Mouse (Mus musculus) limb, embryonic 15.5 days (tissue): ENCODE measurements around the gene Pced1a. TPM values are rescaled to one million over a fixed set of nuclear protein-coding genes. Genes with fewer than 3 reads are reported as not detected.

Experiments
- ATAC-seq: fragments of 200-750 bp; cut with Nextera tagmentation; 2 replicates; pipeline ENCODE4 v1.8.0; 2017; ENCODE audit warnings: low read depth, moderate TSS enrichment; ENCODE audit not compliant: insufficient number of reproducible peaks, low FRiP score, low TSS enrichment
- H3K27ac ChIP-seq: fragments of 300-500 bp; sonication (generic); 2 replicates; pipeline ENCODE4 v1.5.1; 2015; ENCODE audit warnings: moderate library complexity, mild to moderate bottlenecking, inconsistent platforms
- H3K27me3 ChIP-seq: fragments of 300-500 bp; sonication (generic); 2 replicates; pipeline ENCODE4 v1.6.1; 2015; ENCODE audit warnings: inconsistent platforms
- H3K36me3 ChIP-seq: fragments of 300-500 bp; sonication (generic); 2 replicates; pipeline ENCODE4 v1.6.1; 2015; ENCODE audit warnings: inconsistent platforms
- H3K4me1 ChIP-seq: fragments of 300-500 bp; sonication (generic); 2 replicates; pipeline ENCODE4 v1.6.1; 2015; ENCODE audit warnings: inconsistent platforms
- H3K4me2 ChIP-seq: fragments of 300-500 bp; sonication (generic); 2 replicates; pipeline ENCODE4 v1.6.1; 2015; ENCODE audit warnings: mild to moderate bottlenecking, inconsistent platforms
- H3K4me3 ChIP-seq: fragments of 300-500 bp; sonication (generic); 2 replicates; pipeline ENCODE4 v1.5.1; 2015; ENCODE audit warnings: mild to moderate bottlenecking, inconsistent platforms
- H3K9ac ChIP-seq: fragments of 300-500 bp; sonication (generic); 2 replicates; pipeline ENCODE4 v1.6.1; 2015; ENCODE audit warnings: inconsistent platforms
- H3K9me3 ChIP-seq: fragments of 300-500 bp; sonication (generic); 2 replicates; pipeline ENCODE4 v1.6.1; 2016; ENCODE audit warnings: inconsistent platforms
- WGBS: fragments of 180-500 bp; shearing (Covaris S2); methylation state at CpG from one replicate; pipeline ENCODE4 v1.1.7; 2015; 5-methylcytosine and 5-hydroxymethylcytosine counted together
- polyA plus RNA-seq: library from polyadenylated mRNA; unstranded; fragments of >200 nt; fragmentation: Nextera tagmentation; extraction: Ambion mirVana; gene quantifications from 2 replicates; pipeline ENCODE4 v1.2.1, GENCODE M21; 2015

Pced1a gene
- polyA plus RNA-seq, 1 experiment from 2014 or later = 17.2 TPM

DNA sequence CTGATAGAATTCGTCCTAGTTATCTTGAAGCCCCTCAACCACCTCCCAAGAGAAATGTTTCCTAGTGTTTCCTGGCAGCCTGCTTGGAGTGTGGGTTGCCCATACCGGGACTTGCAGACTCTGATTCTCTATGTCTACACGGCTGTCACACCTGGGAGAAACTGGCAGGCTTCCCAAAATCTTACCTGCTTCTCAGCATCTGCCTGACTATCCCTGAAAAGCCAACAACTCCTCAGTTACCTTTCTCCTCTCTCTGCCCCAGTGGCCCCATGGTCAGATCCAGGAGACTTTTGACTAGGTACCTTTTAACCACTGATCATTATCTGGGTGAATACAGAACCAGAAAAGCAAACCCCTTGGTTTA lies 27.2 kb upstream of the Pced1a start:
- Histone ChIP-seq H3K27ac (no peak overlapping the region), H3K4me2 (peak overlapping the region; percentile 84), H3K9me3 (no peaks in the 10 kb centered on the region), H3K27me3 (no peaks in the 10 kb centered on the region; the same call in 1 of the 2 replicates), H3K36me3 (no peaks in the 10 kb centered on the region), H3K9ac (no peak overlapping the region), H3K4me3 (peak overlapping the region; percentile 93; the same call in 1 of the 2 replicates), H3K4me1 (peaks cover 24% of the 10 kb centered on the region)
- WGBS = 58% methylated on average over 3 of the region's 3 CpGs
- ATAC-seq = no peak

DNA sequence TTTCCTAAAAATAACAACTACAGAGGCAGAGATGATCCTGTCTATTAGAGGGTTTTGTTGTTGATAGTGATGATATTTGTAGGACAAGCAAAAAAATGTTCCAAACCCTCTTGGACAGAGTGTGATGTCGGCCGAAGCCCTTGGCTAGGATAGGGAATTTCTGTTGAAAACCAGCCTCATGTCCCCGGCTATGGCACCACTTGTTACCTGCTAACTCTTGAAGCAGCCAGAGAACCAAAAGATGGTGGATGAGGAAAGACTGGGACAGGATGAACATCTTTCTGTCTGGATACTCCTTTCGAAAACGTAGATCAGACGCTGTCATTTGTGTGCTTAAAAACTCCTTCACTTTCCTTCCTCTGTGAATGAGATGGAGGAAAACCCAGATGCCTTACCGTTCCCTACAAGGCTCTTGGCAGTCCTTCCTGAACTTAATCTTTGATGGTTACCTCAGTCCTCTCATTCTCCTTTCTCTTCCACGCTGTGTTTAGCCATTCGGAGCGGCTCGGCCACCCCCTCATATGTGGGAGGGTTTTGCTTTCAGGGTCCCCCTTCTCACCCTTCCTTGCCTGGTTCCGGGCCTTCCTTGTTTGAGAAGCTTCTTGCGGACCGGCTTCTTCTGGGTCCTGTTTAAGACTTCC lies 26.7 kb upstream of the Pced1a start:
- Histone ChIP-seq H3K27me3 (no peaks in the 10 kb centered on the region; the same call in 1 of the 2 replicates), H3K4me1 (peaks cover 24% of the 10 kb centered on the region), H3K36me3 (no peaks in the 10 kb centered on the region), H3K4me2 (peak overlapping the region; percentile 84), H3K9me3 (no peaks in the 10 kb centered on the region), H3K9ac (no peak overlapping the region), H3K27ac (no peak overlapping the region), H3K4me3 (peak overlapping the region; percentile 93)
- 63% methylated on average over 14 of the region's 14 CpGs for WGBS
- ATAC-seq = no peak

DNA sequence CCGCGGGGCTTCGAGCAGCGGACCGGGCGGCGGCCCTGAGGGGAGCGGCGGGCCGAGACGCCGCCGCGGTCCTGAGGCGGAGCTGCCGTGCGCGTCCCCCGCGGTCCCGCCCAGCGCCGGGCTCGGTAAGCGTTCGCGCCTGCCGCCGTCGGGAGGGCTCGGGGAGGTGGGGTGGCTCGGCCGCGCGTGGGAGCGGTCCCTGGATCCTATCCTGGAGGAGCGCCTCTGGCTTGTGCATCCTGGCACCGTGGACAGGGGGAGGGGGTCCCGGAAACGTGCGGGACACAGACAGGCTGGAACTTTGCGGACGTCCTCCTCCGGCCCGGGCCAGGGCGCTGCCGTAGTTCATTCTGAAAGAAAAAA lies 25.9 kb upstream of the Pced1a start:
- Histone ChIP-seq H3K36me3 (0 out of 2 replicates have a peak, but pooled peaks cover 3% of the 10 kb centered on the region), H3K9ac (peak overlapping the region; percentile 85), H3K9me3 (no peaks in the 10 kb centered on the region), H3K4me1 (peaks cover 24% of the 10 kb centered on the region), H3K27ac (peak overlapping the region; percentile 91), H3K4me3 (peak overlapping the region; percentile 93), H3K4me2 (peak overlapping the region; percentile 84), H3K27me3 (no peaks in the 10 kb centered on the region; the same call in 1 of the 2 replicates)
- under 1% methylated on average over 40 of the region's 47 CpGs for WGBS
- ATAC-seq = peak; percentile 78

DNA sequence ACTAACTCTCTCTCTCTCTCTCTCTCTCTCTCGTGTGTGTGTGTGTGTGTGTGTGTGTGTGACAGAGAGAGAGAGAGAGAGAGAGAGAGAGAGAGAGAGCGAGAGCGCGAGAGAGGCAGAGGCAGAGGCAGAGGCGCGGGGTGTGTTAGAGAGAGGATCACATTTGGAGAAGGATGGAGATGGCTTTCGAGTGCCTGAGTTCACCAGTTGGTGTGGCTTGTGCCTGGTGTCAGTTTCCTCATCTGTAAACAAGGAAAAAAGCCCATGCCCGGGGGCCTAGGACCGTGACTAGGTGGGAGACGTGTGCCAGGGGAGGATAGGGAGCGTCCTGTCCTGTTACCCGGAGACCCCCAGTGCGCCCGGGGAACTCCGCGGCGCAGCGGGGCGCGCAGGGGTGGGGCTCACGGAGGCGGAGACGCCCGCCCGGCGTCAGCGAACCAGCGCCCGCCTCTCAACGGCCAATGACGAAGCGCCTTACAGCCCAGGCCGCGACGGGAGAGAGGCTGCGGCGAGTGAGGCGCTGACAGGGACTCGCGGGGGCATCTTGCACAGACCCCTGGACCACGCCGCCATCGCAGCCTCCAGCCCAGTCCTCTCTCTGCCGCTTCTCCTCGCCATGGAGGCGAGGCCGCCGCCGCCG lies 25.4 kb upstream of the Pced1a start, which contains the start of gene Ptpra:
Gene Ptpra, plus strand, starts transcription at position 485 of the 640 bp plus-strand sequence.
- Histone ChIP-seq H3K9me3 (no peaks in the 10 kb centered on the region), H3K4me1 (peaks cover 24% of the 10 kb centered on the region), H3K27ac (peak within 1 kb of the TSS; percentile 91), H3K4me3 (peak within 1 kb of the TSS; percentile 93), H3K4me2 (peak within 1 kb of the TSS; percentile 84), H3K27me3 (no peaks in the 10 kb centered on the region; the same call in 1 of the 2 replicates), H3K9ac (peak within 1 kb of the TSS; percentile 85), H3K36me3 (peaks cover 3% of the 10 kb centered on the region; the same call in 1 of the 2 replicates)
- WGBS = under 1% methylated on average over 43 of the region's 50 CpGs
- peak; percentile 96 for ATAC-seq

DNA sequence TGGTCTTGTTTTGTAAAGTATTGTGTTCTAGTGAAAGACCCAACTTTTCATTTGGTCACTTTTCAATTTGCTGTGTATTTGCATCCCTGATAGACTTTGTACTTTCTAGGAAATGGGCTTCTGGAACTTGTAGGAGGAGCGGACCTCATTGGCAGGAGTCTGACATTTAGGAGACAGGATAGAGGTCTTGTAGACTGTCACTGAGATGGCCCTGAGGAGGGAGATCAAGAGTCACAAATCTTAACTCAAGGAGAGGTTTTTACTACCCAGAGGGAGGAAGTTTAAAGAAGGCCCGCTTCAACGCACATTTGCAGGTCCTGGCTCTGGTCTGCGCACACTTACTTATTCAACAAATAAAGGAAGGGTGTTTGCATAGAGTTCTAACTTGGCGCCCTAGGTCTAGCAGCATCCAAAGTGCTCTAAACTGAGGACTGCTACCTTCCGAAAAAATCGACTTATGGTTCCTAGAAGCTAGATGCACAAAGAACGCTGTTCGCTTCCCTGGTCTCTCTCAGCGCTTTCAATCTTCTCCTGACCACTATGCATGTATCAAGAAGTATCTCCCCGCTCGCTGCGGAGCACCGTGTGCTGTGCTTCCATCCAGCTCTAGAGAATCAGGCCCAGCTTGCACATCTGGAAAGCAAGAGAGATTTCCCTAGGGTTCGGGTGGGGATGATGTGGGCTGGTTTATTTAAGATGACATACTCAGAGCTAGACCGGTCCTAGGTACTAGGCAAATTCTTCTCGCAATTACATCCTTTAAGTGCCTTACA lies 24.7 kb upstream of the Pced1a start:
- Histone ChIP-seq H3K36me3 (peaks cover 8% of the 10 kb centered on the region), H3K4me2 (peak overlapping the region; percentile 84), H3K9ac (peak overlapping the region; percentile 85), H3K27me3 (no peaks in the 10 kb centered on the region; the same call in 1 of the 2 replicates), H3K27ac (peak overlapping the region; percentile 91; the same call in 1 of the 2 replicates), H3K4me3 (peak overlapping the region; percentile 93), H3K4me1 (peaks cover 24% of the 10 kb centered on the region), H3K9me3 (no peaks in the 10 kb centered on the region)
- 6% methylated on average over 17 of the region's 17 CpGs for WGBS
- 0 out of 2 replicates have a peak, but pooled peaks have one; percentile 8 for ATAC-seq

DNA sequence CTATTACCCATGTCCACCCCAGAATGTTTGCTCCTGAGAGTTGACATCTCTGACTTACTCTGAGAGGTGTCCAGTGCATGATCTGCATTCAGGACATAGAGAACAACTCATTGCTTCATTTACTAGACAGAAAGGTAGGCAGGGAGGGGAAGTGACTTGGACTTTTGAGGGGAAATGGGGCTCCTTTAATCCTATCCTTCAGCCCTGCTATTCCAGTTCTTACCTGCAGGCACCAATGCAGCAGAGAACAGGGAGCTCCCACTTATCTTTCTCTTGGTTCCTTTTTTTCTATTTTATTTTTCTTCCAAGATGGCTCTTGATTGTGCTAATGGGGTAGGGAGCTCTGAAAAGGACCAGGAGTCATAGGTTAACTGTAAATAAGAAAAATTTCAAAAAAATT lies 23.9 kb upstream of the Pced1a start:
- Histone ChIP-seq H3K4me3 (no peak overlapping the region), H3K27me3 (no peaks in the 10 kb centered on the region; the same call in 1 of the 2 replicates), H3K36me3 (peaks cover 15% of the 10 kb centered on the region), H3K4me2 (no peak overlapping the region), H3K27ac (no peak overlapping the region), H3K9me3 (no peaks in the 10 kb centered on the region), H3K4me1 (peaks cover 24% of the 10 kb centered on the region), H3K9ac (no peak overlapping the region)
- no peak for ATAC-seq

DNA sequence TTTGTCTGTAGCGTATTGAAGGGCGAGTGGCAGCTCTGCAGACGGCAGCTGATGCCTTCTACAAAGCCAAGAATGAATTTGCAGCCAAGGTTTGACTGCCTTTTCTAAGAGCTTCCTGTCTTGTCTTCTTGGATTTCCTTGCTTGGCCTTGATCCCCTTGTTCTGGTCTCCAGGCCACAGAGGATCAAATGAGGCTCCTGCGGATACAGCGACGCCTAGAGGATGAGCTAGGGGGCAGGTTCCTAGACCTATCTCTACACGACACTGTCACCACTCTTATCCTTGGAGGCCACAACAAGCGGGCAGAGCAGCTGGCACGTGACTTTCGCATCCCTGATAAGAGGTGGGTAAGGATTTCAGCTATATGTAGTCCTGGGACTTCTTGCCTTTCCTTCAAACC lies 17.7 kb upstream of the Pced1a start:
- H3K36me3 ChIP-seq = peaks cover 77% of the 10 kb centered on the region

DNA sequence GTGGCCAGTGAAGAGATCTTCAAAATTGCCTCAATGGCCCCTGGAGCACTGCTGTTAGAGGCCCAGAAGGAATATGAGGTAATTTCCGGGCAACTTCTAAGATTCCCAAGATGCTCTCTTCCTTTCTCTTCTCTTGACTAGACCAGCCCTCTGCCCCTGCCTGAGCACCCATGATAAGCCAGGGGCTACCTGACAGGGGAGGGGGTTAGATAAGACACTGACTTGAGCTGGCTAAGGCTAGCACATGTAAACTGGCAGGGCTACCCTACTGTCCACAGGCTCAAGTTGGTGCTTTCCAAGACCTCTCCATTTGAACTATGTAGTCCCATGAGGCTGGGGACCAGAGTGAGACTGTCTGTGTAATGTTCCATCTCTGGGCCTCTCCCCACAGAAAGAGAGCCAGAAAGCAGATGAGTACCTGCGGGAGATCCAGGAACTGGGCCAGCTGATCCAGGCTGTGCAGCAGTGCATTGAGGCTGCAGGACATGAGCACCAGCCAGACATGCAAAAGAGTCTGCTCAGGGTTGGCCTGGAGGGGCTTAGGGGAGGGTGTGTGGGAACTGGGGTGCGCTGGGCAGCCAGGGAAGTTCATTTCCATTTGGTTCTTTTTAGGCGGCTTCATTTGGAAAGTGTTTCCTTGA lies 15.5 kb upstream of the Pced1a start:
- Histone ChIP-seq H3K4me1 (no peaks in the 10 kb centered on the region), H3K9me3 (no peaks in the 10 kb centered on the region), H3K36me3 (peaks cover 77% of the 10 kb centered on the region), H3K4me2 (no peak overlapping the region), H3K4me3 (no peak overlapping the region), H3K27me3 (no peaks in the 10 kb centered on the region), H3K9ac (no peak overlapping the region), H3K27ac (no peak overlapping the region)
- no peak for ATAC-seq
- WGBS = 84% methylated on average over 4 of the region's 4 CpGs

More for the DNA sequence above, 17.7 kb upstream of the Pced1a start:
- whole genome bisulfite sequencing = 90% methylated on average over 10 of the region's 10 CpGs
- H3K9ac ChIP-seq = no peak overlapping the region
- no peaks in the 10 kb centered on the region for H3K4me1 ChIP-seq
- no peak overlapping the region for H3K4me2 ChIP-seq
- no peaks in the 10 kb centered on the region for H3K9me3 ChIP-seq
- no peaks in the 10 kb centered on the region for H3K27me3 ChIP-seq
- H3K4me3 ChIP-seq = no peak overlapping the region
- H3K27ac ChIP-seq = no peak overlapping the region
- no peak for ATAC-seq

DNA sequence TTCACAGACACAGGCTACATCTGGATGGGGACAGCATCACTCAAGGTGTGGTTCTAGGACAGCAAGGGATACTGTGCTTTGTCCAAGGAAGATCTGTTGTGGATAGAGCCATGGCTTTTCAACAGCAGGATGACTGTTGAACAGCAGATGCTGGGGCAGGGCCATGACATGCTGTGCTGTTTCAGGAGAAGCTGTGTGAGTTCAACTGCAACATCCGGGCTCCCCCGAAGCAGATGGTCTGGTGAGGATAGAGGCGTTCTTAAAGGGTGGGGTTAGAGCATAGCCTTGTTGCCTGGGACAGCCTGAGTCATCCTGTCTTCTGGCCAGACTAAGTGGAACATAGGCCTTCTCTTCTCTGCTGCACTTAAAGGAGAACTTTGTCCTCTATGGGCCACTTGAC lies 14.4 kb upstream of the Pced1a start:
- no peaks in the 10 kb centered on the region for H3K27me3 ChIP-seq
- H3K27ac ChIP-seq = no peak overlapping the region
- peaks cover 70% of the 10 kb centered on the region for H3K36me3 ChIP-seq
- WGBS = 89% methylated on average over 3 of the region's 3 CpGs
- no peaks in the 10 kb centered on the region for H3K4me1 ChIP-seq
- no peak for ATAC-seq
- H3K4me3 ChIP-seq = no peak overlapping the region
- no peaks in the 10 kb centered on the region for H3K9me3 ChIP-seq
- H3K9ac ChIP-seq = no peak overlapping the region
- H3K4me2 ChIP-seq = no peak overlapping the region

DNA sequence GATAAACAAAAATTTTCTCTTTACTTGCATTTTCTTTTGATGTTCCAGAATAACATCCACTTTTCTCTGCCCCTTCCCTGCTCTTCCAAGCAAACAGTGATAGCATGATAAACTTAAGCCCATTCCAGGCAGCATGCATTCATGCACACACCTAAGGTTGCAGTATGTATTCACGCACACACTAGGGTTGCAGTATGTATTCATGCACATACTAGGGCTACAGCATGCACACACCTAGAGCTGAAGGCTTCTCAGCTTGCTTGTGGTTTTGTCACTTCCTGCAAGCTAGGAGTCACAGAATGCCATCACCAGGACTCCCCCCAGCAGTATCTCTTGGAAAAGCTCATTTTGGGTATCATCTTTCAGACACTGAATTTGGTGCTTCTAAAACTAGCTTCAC lies 12.3 kb upstream of the Pced1a start:
- Histone ChIP-seq H3K4me1 (no peaks in the 10 kb centered on the region), H3K4me3 (no peak overlapping the region), H3K9me3 (no peaks in the 10 kb centered on the region), H3K4me2 (no peak overlapping the region), H3K9ac (no peak overlapping the region), H3K27ac (no peak overlapping the region), H3K27me3 (no peaks in the 10 kb centered on the region), H3K36me3 (peaks cover 50% of the 10 kb centered on the region)
- WGBS = 95% methylated on average over 1 of the region's 1 CpGs
- ATAC-seq = no peak

DNA sequence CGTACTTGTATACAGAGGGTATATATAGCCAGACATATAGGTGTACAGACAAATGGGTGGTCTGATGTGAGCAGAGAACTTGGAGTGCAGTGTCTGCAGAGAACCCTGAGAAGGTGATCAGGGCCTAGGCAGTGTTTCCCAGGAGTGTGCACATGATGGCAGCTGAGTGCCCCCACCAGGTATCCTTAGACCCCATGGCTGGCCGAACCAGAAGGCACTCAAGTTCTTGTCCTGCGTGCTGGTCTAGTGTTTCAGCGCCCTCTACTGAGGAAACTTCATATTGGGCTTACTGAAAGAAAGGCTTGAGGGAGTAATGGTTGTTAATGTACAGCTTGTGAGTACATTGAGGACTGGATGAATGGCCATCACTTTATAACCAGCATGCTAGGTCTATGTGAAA lies 8.7 kb upstream of the Pced1a start:
- Histone ChIP-seq H3K4me1 (no peaks in the 10 kb centered on the region), H3K36me3 (peaks cover 16% of the 10 kb centered on the region), H3K9ac (no peak overlapping the region), H3K27me3 (no peaks in the 10 kb centered on the region), H3K9me3 (no peaks in the 10 kb centered on the region), H3K4me3 (no peak overlapping the region), H3K27ac (no peak overlapping the region), H3K4me2 (no peak overlapping the region)
- no peak for ATAC-seq
- WGBS = 21% methylated on average over 4 of the region's 4 CpGs
